Mouse (Mus musculus) heart, adult 18-20 months (tissue): ENCODE results near the gene Hsd17b13. TPM values are rescaled to one million over a fixed set of nuclear protein-coding genes. Genes with fewer than 3 reads are reported as not detected.

ENCODE experiments used
- DNase-seq, 2 experiments: peaks; one replicate each; pipeline ENCODE4 v3.0.0; 2021 to 2022; ENCODE audit warnings: mixed read lengths in 1 of 2
- total RNA-seq, 2 experiments: library from RNA; stranded (reverse); gene quantifications; 2 replicates each; pipeline ENCODE4 v1.2.3; 2021

Gene Hsd17b13
- total RNA-seq, 2 experiments from 2014 or later = not detected

GRCm38 (mm10) chr5:103923755-103924154, 53.5 kb downstream of the Hsd17b13 start:
- DNase-seq = no peak

GRCm38 (mm10) chr5:103923101-103923500, 54.1 kb downstream of the Hsd17b13 start:
- peak in 1 of 2 experiments; percentile 33 for DNase-seq

DNA sequence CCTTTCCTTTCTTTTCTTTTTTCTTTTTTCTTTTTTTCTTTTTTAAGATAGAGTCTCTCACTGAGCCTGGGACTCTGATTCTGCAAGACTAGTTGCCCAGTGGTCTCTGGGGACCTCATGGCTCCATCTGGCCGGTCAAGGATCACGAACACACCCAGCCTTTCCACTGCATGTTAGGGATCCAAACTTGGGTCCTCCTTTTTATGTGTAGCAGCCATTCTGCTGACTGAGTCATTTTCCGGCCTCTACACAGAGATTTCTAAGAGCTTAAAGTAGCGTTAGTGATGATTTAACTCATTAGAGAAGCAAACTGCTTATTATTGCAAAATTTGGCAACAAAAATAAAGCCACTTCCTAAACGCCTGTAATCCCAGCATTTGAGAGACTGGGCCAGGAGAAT, 54.8 kb downstream of the Hsd17b13 start:
- DNase-seq = peak in 1 of 2 experiments; percentile 48

GRCm38 (mm10) chr5:103919497-103919896, 57.7 kb downstream of the Hsd17b13 start:
- DNase-seq = no peak

DNA sequence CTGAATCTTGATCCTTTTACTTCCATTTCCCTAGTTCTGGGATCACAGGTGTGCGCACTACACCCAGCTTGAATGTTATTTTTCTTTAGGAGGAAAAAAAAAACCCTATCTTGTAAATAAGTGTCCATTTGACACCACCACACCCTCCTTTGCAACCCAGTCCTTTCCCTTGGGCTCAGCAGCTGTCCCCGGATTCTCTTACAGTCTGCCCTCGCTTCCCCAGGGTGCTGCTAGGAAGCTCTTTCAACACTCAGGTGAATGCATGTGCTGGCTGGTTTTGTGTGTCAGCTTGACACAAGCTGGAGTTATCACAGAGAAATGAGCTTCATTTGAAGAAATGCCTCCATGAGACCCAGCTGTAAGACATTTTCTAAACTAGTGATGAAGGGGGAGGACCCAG, 59.0 kb downstream of the Hsd17b13 start:
- no peak for DNase-seq

DNA sequence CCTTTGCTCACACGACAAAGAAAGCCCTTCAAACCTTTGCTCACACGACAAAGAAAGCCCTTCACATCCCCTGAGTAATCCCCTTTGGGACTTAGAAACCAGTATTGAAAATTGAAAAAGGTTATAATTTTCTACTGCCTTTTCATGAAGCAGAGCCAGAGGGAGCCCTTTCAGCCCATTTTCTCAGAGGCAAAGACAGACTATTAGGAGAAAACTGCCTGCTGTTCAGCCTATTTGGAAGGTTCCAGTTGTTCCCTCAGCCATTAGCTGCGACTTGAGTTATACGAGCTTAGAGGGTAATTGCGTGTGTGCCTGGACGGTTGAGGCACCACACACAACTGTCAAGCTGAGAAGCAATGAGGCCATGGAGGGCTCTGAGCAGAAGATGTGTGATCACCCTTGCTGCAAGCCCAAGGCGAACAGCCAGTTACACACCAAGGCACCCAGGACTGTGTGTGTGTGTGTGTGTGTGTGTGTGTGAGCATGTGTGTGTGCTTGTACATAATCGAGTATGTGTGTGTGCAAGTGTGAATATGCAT, 59.8 kb downstream of the Hsd17b13 start:
- DNase-seq = no peak

DNA sequence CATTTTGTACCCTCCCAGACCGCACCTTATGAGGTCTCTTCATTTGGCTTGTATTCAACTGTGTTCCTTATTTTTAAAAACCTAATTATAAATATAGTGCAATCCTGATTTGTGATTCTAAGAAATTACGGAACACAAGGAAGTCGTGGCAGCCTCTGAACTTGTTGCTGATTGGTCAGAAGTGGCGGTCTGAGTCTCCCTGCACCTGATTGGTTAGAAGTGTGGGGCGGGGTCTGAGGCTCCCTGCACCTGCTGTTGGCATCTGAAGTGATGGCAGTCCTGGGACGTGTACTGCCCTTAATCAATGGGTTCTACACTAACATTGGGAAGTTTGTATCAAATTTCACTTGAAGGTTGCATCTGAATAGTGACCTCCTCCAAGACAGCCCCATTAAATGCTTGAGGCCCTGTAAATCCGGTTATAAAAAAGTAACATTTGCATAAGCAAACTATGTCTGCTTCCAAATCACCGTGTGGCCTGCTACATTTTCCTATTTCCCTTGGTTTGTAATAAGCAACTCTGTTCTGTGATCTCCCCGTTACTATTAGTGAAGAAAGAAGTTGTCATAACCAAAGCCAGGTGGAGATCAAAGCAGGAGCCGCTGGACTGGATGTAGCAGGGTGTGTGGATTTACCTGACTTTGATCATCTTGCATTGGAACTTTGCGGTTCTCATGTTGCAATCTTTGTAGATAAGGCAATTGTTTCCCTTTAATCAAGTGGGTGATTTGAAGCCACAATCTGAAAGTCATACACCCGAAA, 60.4 kb downstream of the Hsd17b13 start:
- DNase-seq = no peak

DNA sequence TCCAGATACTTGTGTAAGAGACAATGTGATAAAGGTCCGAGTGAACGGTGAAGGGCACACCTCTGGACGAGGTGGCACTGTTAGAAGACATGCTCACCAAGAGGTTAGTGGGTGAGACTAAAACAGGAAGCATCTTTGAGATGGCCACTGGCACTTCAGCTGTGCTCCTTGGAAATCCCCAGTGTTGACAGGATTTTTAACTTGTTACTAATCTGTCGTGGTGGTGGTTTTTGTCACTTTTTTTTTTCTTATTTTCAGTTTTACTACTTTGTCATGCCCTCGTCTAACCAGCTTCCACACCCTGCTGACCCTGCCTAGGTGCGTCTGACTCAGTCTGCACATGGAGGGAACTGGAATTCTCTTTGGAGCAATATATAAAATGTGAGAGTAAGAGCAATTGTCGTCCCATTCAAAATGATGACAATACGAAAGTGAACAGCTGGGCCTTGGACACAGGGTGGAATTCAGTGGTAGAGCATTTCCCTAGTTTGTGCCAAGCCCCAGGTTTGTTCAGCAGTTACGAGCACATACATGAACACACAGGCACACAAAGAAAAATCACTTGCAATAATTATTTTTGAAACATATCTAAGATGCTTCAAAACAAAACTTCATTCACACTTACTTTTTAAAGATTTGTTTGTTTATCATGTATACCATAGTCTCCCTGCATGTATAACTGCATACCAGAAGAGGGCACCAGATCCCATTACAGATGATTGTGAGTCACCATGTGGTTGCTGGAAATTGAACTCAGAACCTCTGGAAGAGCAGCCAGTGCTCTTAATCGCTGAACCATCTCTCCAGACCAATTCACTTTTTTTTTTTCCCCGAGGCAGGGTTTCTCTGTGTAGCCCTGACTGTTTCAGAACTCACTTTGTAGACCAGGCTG, 62.6 kb downstream of the Hsd17b13 start:
- no peak for DNase-seq

- no peak for DNase-seq
These were observed 64.1 kb downstream of the Hsd17b13 start for GRCm38 (mm10) chr5:103913150-103913549.

DNA sequence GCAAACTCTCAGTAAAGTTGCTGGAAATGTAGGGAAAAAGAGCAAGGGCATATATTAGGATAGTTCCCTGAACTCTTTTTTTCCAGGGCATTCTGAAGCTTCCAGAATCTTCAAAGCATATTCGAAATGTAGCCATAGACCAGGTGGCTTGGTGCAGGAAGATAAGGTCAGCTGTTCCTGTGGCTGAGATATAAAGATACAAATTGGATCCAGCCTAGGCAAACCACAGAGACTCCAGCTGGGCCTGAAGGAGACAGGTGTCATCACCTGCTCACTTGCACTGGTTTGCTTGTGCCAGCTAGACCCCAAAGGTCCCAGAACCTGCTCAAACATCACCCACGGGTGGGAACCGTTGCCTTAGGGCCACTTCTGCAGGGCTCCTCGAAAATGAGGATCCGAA, 65.7 kb downstream of the Hsd17b13 start:
- DNase-seq = no peak

GRCm38 (mm10) chr5:103910748-103911409, 66.3 kb downstream of the Hsd17b13 start, which contains the start of gene Klhl8:
Klhl8 (minus strand) TSS chr5:103911259.
- peak; percentile 87 to 92 for DNase-seq

- no peak for DNase-seq
These were observed 67.1 kb downstream of the Hsd17b13 start for GRCm38 (mm10) chr5:103910156-103910555.

DNA sequence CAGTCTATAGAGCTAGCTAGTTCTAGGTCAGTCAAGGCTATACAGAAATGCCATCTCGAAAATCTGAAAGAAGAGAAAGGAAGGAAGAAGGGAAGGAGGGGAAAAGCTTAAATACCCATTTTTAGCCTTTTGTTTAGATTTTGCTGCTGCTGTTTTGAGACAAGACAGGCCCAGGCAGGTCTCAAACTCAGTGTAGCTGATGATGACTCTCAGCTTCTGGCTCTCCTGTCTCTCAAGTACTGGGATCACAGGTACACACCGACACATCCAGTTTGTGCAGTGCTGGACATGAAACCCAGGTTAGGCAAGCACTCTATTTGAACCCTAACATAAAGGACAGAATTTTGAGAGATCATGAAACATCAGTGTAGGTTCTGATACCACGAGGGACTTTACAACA, 67.7 kb downstream of the Hsd17b13 start:
- no peak for DNase-seq

GRCm38 (mm10) chr5:103908851-103909250, 68.4 kb downstream of the Hsd17b13 start:
- no peak for DNase-seq

DNA sequence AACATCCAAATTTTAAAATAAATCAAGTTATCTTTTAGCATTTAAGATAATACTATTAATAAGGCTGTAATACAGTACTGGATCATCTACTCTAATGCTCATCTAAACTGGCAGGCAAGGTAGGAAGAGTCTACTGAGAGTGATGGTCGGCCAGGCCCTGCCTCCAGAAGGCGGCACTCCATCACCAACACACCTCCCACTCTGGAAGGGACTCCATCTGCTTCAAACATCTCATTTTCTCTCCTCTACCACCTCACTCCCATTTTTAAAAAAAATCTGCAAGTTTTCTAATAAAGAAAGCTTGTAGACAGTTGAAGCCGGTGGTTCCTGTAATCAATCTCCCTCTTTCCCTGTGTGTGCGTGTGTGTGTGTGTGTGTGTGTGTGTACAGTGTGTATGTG, 69.4 kb downstream of the Hsd17b13 start:
- no peak for DNase-seq

DNA sequence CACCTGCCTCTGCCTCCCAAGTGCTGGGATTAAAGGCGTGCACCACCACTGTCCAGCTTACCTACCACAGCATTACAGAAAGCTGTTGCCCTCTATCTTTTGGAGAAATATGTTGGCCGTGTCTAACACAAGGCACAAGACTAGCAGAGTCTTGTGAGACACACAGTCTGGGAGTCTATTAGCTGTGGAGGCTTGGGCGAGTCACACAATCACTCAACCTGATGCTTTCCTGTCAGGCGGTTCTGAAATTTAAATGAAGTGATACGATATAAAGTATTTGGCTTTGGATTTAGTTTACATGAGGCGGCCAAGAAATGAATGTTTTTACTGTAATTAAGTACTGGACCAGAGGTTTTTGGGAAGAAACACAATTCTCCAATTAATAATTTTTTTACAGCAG, 71.0 kb downstream of the Hsd17b13 start:
- DNase-seq = no peak

Other genes starting within 250 kb of the Hsd17b13 start
- gene Klhl8, start 66.2 kb downstream of the Hsd17b13 start, total RNA-seq = 10 to 100 TPM; 10.2 to 11.1 TPM
- 10 to 100 TPM; 21.7 to 30.4 TPM for gene Hsd17b11, start 44.5 kb upstream of the Hsd17b13 start, total RNA-seq
- gene Nudt9, start 68.9 kb upstream of the Hsd17b13 start, total RNA-seq = 10 to 100 TPM; 56.0 to 56.5 TPM
- not detected for gene Gm17660, start 100.2 kb upstream of the Hsd17b13 start, total RNA-seq
- 100 to 1,000 TPM; 186 to 203 TPM for gene Sparcl1, start 136.3 kb upstream of the Hsd17b13 start, total RNA-seq
- gene Dspp, start 193.3 kb upstream of the Hsd17b13 start, total RNA-seq = not detected
- not detected for gene Dmp1, start 225.2 kb upstream of the Hsd17b13 start, total RNA-seq